Mouse (Mus musculus): ENCODE measurements around the gene Ptprz1.

- TF ChIP-seq CTCF (IDR thresholded peaks at IDR 0.05; ENCODE audit: low read depth, low read length), result no peak
- TF ChIP-seq POLR2A (IDR thresholded peaks at IDR 0.05; ENCODE audit: insufficient read depth, low read length), result no peak
- TF ChIP-seq EP300 (IDR thresholded peaks at IDR 0.05; ENCODE audit: insufficient read depth, low read depth, low read length), result no peak
These were observed 41.7 kb upstream of the Ptprz1 start for GRCm38 (mm10) chr6:22833637-22834036.
